Mouse (Mus musculus) gastrocnemius, adult 18-20 months (tissue): ENCODE measurements at regions not wholly inside any gene's neighbourhood (a gene's known extent, or its start where the extent isn't known, plus 50 kb on each side); places are given as distances from the start of the nearest gene placed in this dataset.

Experiments
- DNase-seq: peaks from one replicate; pipeline ENCODE4 v3.0.0; 2021; ENCODE audit warnings: low spot score

DNA sequence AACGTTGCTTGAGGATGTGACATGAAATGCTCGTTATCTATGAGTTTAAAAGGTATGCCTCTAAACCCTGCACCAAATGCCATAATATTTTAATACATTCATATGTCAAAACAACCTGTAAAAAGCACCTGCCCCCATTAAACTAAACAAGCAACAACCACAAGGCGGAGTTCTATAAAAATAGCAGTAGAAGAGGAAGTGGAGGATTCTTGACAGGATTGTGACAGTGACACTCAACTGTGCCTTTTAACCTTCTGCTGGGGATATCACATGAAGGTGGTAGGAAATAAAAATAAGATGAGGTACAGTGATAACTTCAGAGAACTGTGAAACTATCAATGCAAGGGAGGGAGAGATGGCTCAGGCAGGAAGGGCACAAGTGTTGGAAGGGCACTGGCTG lies 58.6 kb upstream of the Dbx2 start:
- DNase-seq, result no peak

DNA sequence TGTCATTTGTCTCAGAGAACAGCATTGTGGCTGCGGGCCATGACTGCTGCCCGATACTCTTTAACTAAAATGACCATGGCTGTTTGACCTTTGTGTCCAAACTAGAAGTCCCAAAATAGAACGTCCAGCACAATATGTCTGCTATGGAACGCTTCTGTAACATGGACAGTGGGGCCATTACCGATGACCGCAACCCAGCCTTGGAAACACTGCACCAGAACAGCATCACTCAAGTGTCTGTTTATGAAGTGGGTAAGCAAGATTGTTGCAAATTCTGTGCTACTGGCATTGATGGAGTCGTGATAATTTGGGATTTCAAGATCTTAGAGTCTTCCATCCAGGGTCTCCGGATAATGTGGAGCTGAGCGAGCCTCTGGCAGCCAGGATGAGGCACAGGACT lies 60.2 kb upstream of the Dbx2 start:
- no peak for DNase-seq

DNA sequence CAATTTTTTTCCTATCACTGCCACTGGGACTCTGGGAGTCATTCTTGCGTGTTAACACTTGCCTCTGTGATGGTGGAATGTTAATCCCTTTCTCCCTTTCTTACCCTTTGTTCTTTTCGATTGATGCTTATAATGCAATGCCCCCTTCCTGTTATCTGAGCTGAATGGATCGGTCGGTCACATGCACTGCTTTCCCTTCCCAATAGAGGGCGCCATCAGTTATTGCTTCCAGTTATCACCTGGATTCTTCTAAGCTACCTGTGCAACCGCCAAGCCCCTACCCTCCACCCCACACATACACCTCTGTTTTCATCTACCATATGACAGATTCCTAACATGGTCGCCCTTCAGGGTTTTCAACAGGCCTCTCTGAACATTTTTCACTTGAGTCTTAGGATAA lies 66.9 kb upstream of the Ano6 start:
- no peak for DNase-seq

DNA sequence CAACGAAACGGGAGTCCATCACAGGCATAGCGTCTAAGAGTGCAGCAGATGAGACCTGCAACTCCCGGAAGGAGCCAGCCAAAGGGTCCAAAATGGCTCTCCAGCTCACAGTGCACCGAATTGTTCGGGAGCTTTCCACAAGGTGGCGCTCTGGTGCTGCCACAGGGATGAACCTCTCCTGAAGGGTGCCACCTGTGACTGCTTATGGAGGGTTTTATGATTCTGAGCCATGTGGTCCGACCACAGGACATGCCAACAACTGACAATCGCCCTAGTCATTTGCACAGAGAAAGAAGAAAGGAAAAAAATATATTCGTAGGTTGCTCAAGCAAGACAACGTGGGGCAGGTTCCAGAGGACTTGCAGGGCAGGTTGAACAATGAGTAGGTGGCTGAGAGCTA lies 64.8 kb upstream of the Ano6 start:
- DNase-seq, result peak; percentile 56

DNA sequence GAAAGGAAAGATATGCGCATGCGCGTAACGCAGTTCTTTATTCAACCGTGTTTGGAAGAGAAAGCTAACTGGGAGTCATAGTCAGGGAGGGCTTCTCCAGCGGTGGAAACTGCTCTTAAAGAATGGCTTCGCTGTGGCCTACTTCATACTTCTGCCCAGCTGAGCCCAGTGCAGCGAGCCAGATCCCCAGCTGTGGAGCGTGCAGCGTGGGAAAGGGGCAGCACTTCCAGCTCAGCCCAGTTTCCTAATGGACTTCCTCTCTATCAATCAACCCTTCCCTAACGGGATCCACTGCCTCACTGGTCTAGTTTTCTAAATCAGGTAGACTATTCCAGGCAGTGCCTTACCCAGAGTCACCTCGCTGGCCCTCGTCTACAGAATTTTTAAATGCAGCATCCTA lies 64.1 kb upstream of the Ano6 start:
- DNase-seq, result no peak

DNA sequence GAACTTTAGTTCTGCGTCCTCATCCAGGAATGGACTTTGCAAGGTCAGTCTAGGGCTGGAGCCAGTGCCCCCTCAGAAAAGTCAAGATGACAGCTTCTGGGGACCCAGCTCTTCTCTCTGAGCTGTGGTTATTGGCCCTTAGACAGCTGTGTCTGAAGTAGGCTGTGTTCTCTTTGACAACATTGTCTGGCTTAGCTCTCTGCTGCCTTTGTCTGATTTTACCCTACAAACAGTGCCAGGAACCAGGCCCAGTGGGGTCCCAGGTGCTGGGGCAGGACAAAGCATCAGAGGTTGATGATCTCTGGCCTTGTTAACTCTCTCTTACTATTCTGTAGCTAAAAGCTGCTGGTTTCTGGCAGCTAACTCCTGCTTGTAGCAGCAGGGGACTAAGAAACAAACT lies 54.9 kb upstream of the Ano6 start:
- no peak for DNase-seq
